In the genomic region with DNA sequence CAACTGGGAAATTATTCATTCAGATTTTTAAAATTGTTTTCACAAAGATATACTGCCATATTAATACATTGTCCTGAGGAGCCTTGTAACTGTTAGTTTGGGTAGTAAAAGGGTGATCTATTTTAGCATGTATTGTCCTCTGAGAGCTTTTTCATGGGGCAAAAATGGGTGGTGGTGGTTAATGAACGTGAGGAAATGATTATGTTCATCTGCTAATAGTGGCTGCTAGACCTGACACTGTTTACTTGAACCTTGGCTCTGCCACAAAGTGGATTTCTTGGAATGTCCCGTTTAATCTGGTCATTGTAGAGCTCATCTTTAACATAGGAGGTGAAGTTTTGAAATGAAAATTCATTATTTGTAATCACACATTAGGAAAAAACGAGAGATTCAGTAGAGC, we compare ENCODE assay signal across 8 mouse cellular contexts. TPM values are rescaled to one million over a fixed set of nuclear protein-coding genes. Genes with fewer than 3 reads are reported as not detected.
DNase-seq lines count a peak whose midpoint lies in the region; ATAC-seq and TF ChIP-seq lines count a peak whose summit lies in the region.

No protein-coding gene starts in this region.

- H3K27me3 ChIP-seq in lung, embryonic 16.5 days (ENCODE audit: control insufficient read depth, insufficient read depth, low read depth, low read length): no peaks in the 10 kb centered on the region
- no peaks in the 10 kb centered on the region for H3K27me3 ChIP-seq in forebrain, embryonic 14.5 days (replicated peaks; ENCODE audit: control insufficient read depth, insufficient read depth, low read length)
- H3K27me3 ChIP-seq in limb, embryonic 14.5 days (ENCODE audit: control insufficient read depth, insufficient read depth, low read length): no peaks in the 10 kb centered on the region
- H3K27me3 ChIP-seq in stomach, embryonic 15.5 days (replicated peaks): no peaks in the 10 kb centered on the region

- H3K4me1 ChIP-seq in lung, embryonic 16.5 days (replicated peaks; ENCODE audit: control insufficient read depth, insufficient read depth, low read length): peaks cover 28% of the 10 kb centered on the region
- peaks cover 13% of the 10 kb centered on the region for H3K4me1 ChIP-seq in forebrain, embryonic 14.5 days (ENCODE audit: control insufficient read depth, insufficient read depth, low read length)
- peaks cover 10% of the 10 kb centered on the region for H3K4me1 ChIP-seq in limb, embryonic 14.5 days (ENCODE audit: control insufficient read depth, insufficient read depth, low read length)
- H3K4me1 ChIP-seq in stomach, embryonic 15.5 days: peaks cover 9% of the 10 kb centered on the region; the same call in 1 of the 2 replicates

- intact Hi-C loops in left cerebral cortex, postnatal 4 days (cut with DNase I): loop anchor here (5.0 kb wide), 3 partner anchors 59 to 226 kb away; no protein-coding TSS in a partner anchor

- ATAC-seq in lung, embryonic 16.5 days (ENCODE audit: low read depth): no peak
- ATAC-seq in forebrain, embryonic 14.5 days: no peak
- no peak for ATAC-seq in limb, embryonic 14.5 days (ENCODE audit: low FRiP score, low read depth)
- ATAC-seq in stomach, embryonic 15.5 days (ENCODE audit: insufficient read depth, low FRiP score, low read depth): no peak
- no peak for ATAC-seq in frontal cortex, adult (ENCODE audit: low TSS enrichment)

- WGBS in lung, embryonic 16.5 days: 18% methylated on average over 3 of the region's 3 CpGs
- 30% methylated on average over 3 of the region's 3 CpGs for WGBS in forebrain, embryonic 14.5 days
- 28% methylated on average over 3 of the region's 3 CpGs for WGBS in limb, embryonic 14.5 days
- WGBS in stomach, embryonic 15.5 days: 21% methylated on average over 3 of the region's 3 CpGs

- no peak for DNase-seq in lung, postnatal 25 days (ENCODE audit: low spot score)
- DNase-seq in forebrain, embryonic 14.5 days (ENCODE audit: low spot score): no peak
- DNase-seq in limb, embryonic 14.5 days (ENCODE audit: low spot score): no peak
- DNase-seq in left cerebral cortex, postnatal 4 days: no peak
- no peak for DNase-seq in right cerebral cortex, postnatal 4 days

- no peak overlapping the region for H3K27ac ChIP-seq in lung, embryonic 16.5 days (ENCODE audit: low read length)
- H3K27ac ChIP-seq in forebrain, embryonic 14.5 days (ENCODE audit: low read depth, low read length): no peak overlapping the region
- H3K27ac ChIP-seq in limb, embryonic 14.5 days (replicated peaks; ENCODE audit: low read depth, low read length): no peak overlapping the region
- no peak overlapping the region for H3K27ac ChIP-seq in stomach, embryonic 15.5 days

- TF ChIP-seq POLR2A in limb, embryonic 14.5 days (IDR thresholded peaks at IDR 0.05; ENCODE audit: borderline replicate concordance, extremely low read depth, insufficient read depth, insufficient read length): no peak

- H3K4me2 ChIP-seq in lung, embryonic 16.5 days (ENCODE audit: low read depth, low read length): peak overlapping the region; percentile 61
- H3K4me2 ChIP-seq in forebrain, embryonic 14.5 days (ENCODE audit: low read length): peak overlapping the region; percentile 79
- H3K4me2 ChIP-seq in limb, embryonic 14.5 days (replicated peaks; ENCODE audit: low read depth, low read length, severe bottlenecking): peak overlapping the region; percentile 72
- H3K4me2 ChIP-seq in stomach, embryonic 15.5 days: peak overlapping the region; percentile 40

- peak overlapping the region; percentile 43 for H3K4me3 ChIP-seq in lung, embryonic 16.5 days (ENCODE audit: low read length)
- H3K4me3 ChIP-seq in forebrain, embryonic 14.5 days (ENCODE audit: low read depth, low read length): peak overlapping the region; percentile 91
- peak overlapping the region; percentile 98 for H3K4me3 ChIP-seq in limb, embryonic 14.5 days (replicated peaks; ENCODE audit: low read length)
- H3K4me3 ChIP-seq in stomach, embryonic 15.5 days (replicated peaks): peak overlapping the region; percentile 20; the same call in 1 of the 2 replicates

- peaks cover 3% of the 10 kb centered on the region; the same call in 1 of the 2 replicates for H3K36me3 ChIP-seq in lung, embryonic 16.5 days (ENCODE audit: control insufficient read depth, insufficient read depth, low read length)
- no peaks in the 10 kb centered on the region for H3K36me3 ChIP-seq in forebrain, embryonic 14.5 days (ENCODE audit: control insufficient read depth, insufficient read depth, low read length)
- no peaks in the 10 kb centered on the region for H3K36me3 ChIP-seq in limb, embryonic 14.5 days (ENCODE audit: control insufficient read depth, insufficient read depth, low read length)
- no peaks in the 10 kb centered on the region for H3K36me3 ChIP-seq in stomach, embryonic 15.5 days

- H3K9me3 ChIP-seq in lung, embryonic 16.5 days (ENCODE audit: control insufficient read depth, low read length): no peaks in the 10 kb centered on the region
- H3K9me3 ChIP-seq in forebrain, embryonic 14.5 days (replicated peaks; ENCODE audit: control insufficient read depth, low read length): no peaks in the 10 kb centered on the region
- H3K9me3 ChIP-seq in limb, embryonic 14.5 days (ENCODE audit: control insufficient read depth, low read length): no peaks in the 10 kb centered on the region
- no peaks in the 10 kb centered on the region for H3K9me3 ChIP-seq in stomach, embryonic 15.5 days

- peak overlapping the region; percentile 44; the same call in 1 of the 2 replicates for H3K9ac ChIP-seq in lung, embryonic 16.5 days (ENCODE audit: low read length)
- H3K9ac ChIP-seq in forebrain, embryonic 14.5 days (ENCODE audit: low read length): peak overlapping the region; percentile 37; the same call in 1 of the 2 replicates
- peak overlapping the region; percentile 26; the same call in 1 of the 2 replicates for H3K9ac ChIP-seq in limb, embryonic 14.5 days (ENCODE audit: low read depth, low read length, severe bottlenecking)
- H3K9ac ChIP-seq in stomach, embryonic 15.5 days: no peak overlapping the region

RNA-seq across cellular contexts. Expression of a gene that starts 2.5 kb away (rescaled TPM):
- 9.8 and 10.4 TPM in 2 replicates for polyA plus RNA-seq in lung, embryonic 16.5 days (2015; fragmentation: Nextera tagmentation; extraction: Ambion mirVana)
- polyA plus RNA-seq in forebrain, embryonic 14.5 days (2014; fragmentation: Nextera tagmentation; extraction: Ambion mirVana): 11.2 and 11.5 TPM in 2 replicates
- polyA plus RNA-seq in limb, embryonic 14.5 days (2012; rRNA removed): 22.4 and 23.6 TPM in 2 replicates
- 30.8 and 32.7 TPM in 2 replicates for polyA plus RNA-seq in limb, embryonic 14.5 days (2014; fragmentation: Nextera tagmentation; extraction: Ambion mirVana)
- polyA plus RNA-seq in stomach, embryonic 15.5 days (2015; fragmentation: Nextera tagmentation; extraction: Ambion mirVana): 14.4 and 15.1 TPM in 2 replicates
- 10 to 100 TPM; 53.4 to 58.2 TPM for total RNA-seq in left cerebral cortex, postnatal 4 days (2021)

Comparison
In these comparisons a context has a peak if more than half of its experiments do, and no peak if none do; other contexts are left out.
1. H3K4me3 ChIP-seq: peak in every context shown above with its lines; median percentile 98 in limb, embryonic 14.5 days; 91 in forebrain, embryonic 14.5 days; 43 in lung, embryonic 16.5 days; 20 in stomach, embryonic 15.5 days.